Mouse (Mus musculus) intestine, postnatal 0 days (tissue): Measurements from ENCODE around the gene Nudcd2. TPM values are rescaled to one million over a fixed set of nuclear protein-coding genes. Genes with fewer than 3 reads are reported as not detected.

Experiments used
- ATAC-seq: fragments of 200-750 bp; cut with Nextera tagmentation; 2 replicates; pipeline ENCODE4 v1.8.0; 2017; ENCODE audit warnings: mild to moderate bottlenecking, moderate TSS enrichment, moderate library complexity
- H3K27ac ChIP-seq: fragments of 300-500 bp; sonication (generic); 2 replicates; pipeline ENCODE4 v1.5.1; 2014; ENCODE audit warnings: mild to moderate bottlenecking, low read depth, low read length, moderate library complexity
- H3K27me3 ChIP-seq: fragments of 300-500 bp; sonication (generic); replicated peaks from 2 replicates; pipeline ENCODE4 v1.6.1; 2014; ENCODE audit warnings: low read length, mixed read lengths; ENCODE audit not compliant: control insufficient read depth, insufficient read depth
- H3K36me3 ChIP-seq: fragments of 300-500 bp; sonication (generic); 2 replicates; pipeline ENCODE4 v1.6.1; 2014; ENCODE audit warnings: mild to moderate bottlenecking, moderate library complexity; ENCODE audit not compliant: control insufficient read depth, insufficient read depth
- H3K4me1 ChIP-seq: fragments of 300-500 bp; sonication (generic); replicated peaks from 2 replicates; pipeline ENCODE4 v1.6.1; 2014; ENCODE audit warnings: antibody characterized with exemption, low read length, mixed read lengths; ENCODE audit not compliant: control insufficient read depth, insufficient read depth
- H3K4me2 ChIP-seq: fragments of 300-500 bp; sonication (generic); replicated peaks from 2 replicates; pipeline ENCODE4 v1.6.1; 2014; ENCODE audit warnings: low read depth, mild to moderate bottlenecking, moderate library complexity
- H3K4me3 ChIP-seq: fragments of 300-500 bp; sonication (generic); 2 replicates; pipeline ENCODE4 v1.5.1; 2014; ENCODE audit warnings: low read depth, low read length
- H3K9ac ChIP-seq: fragments of 300-500 bp; sonication (generic); 2 replicates; pipeline ENCODE4 v1.6.1; 2014; ENCODE audit warnings: mild to moderate bottlenecking, low read depth, low read length
- H3K9me3 ChIP-seq: fragments of 300-500 bp; sonication (generic); 2 replicates; pipeline ENCODE4 v1.6.1; 2016; ENCODE audit warnings: mixed run types; ENCODE audit not compliant: control insufficient read depth
- CTCF ChIP-seq: sonication (generic); IDR thresholded peaks from 2 replicates; pipeline ENCODE4 v1.5.1; 2016; ENCODE audit warnings: low read depth, mild to moderate bottlenecking, control low read depth, antibody characterized with exemption, moderate library complexity
- WGBS: fragments of 180-500 bp; shearing (Covaris S2); extraction: QIAGEN DNeasy Blood & Tissue Kit; methylation state at CpG from one replicate; pipeline ENCODE4 v1.1.7; 2014; 5-methylcytosine and 5-hydroxymethylcytosine counted together
- polyA plus RNA-seq: library from polyadenylated mRNA; unstranded; fragments of >200 nt; fragmentation: Nextera tagmentation; extraction: Ambion mirVana; gene quantifications from 2 replicates; pipeline ENCODE4 v1.2.1, GENCODE M21; 2015

The Nudcd2 gene
- polyA plus RNA-seq, 1 experiment from 2014 or later = 70.3 TPM

DNA sequence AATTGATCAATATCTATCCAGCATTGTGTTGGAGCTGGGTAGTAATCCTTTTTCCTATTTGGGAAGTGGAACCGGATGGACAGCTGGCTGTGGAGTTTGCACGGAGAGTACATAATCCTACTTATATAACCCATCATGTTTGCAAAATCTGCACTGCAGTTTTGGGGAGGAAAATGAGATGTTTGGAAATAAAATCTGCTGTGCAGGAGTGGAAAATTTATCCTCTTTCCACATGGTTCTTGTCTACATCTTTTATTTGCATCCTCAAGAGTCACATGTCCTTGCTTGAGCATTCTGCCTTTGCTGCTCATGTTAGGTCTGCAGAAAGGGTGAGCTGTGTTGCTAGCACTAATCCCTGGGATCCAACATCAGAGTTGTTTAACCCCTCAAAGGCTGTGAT lies 53.4 kb downstream of the Nudcd2 start:
- Histone ChIP-seq H3K4me2 (no peak overlapping the region), H3K9ac (no peak overlapping the region), H3K36me3 (no peaks in the 10 kb centered on the region), H3K27ac (no peak overlapping the region), H3K4me1 (no peaks in the 10 kb centered on the region), H3K27me3 (no peaks in the 10 kb centered on the region), H3K4me3 (no peak overlapping the region), H3K9me3 (no peaks in the 10 kb centered on the region)
- 79% methylated on average over 2 of the region's 2 CpGs for WGBS
- TF ChIP-seq CTCF = no peak
- ATAC-seq = no peak

Other genes starting within 250 kb of the Nudcd2 start
- 71.8 and 75.7 TPM in 2 replicates for gene Mat2b, start 38.5 kb upstream of the Nudcd2 start, polyA plus RNA-seq
- 8.3 and 8.7 TPM in 2 replicates for gene Hmmr, start 245 bp upstream of the Nudcd2 start, polyA plus RNA-seq
- 42.0 and 44.1 TPM in 2 replicates for gene Ccng1, start 21.6 kb downstream of the Nudcd2 start, polyA plus RNA-seq